Mouse (Mus musculus) CH12.LX (cell line): ENCODE measurements at regions not wholly inside any gene's neighbourhood (a gene's known extent, or its start where the extent isn't known, plus 50 kb on each side); places are given as distances from the start of the nearest gene placed in this dataset.

Experiments used
- DNase-seq: peaks from one replicate; pipeline ENCODE4 v3.0.0-alpha.2; 2013; ENCODE audit errors: extremely low read depth
- H3K27ac ChIP-seq: 2 replicates; pipeline ENCODE4 v1.5.1; 2012; ENCODE audit warnings: low read depth, mild to moderate bottlenecking, control low read depth, moderate library complexity; ENCODE audit not compliant: insufficient read depth
- H3K27me3 ChIP-seq: replicated peaks from 2 replicates; pipeline ENCODE3; 2012; ENCODE audit warnings: inconsistent platforms
- H3K36me3 ChIP-seq, 2 experiments: replicated peaks in 1 of 2; 2 replicates each; pipeline versions ENCODE3 to v1.6.1; 2012; ENCODE audit warnings: inconsistent platforms in 1 of 2, low read length in 1 of 2, mild to moderate bottlenecking in 1 of 2, mixed read lengths in 1 of 2, moderate library complexity in 1 of 2; ENCODE audit not compliant: control insufficient read depth in 1 of 2, insufficient read depth in 1 of 2
- H3K4me1 ChIP-seq, 2 experiments: 2 replicates each; pipeline ENCODE4 v1.6.1; 2012; ENCODE audit warnings: inconsistent platforms in 1 of 2, moderate library complexity in 1 of 2; ENCODE audit not compliant: insufficient read depth in 2 of 2, control insufficient read depth in 1 of 2
- H3K4me2 ChIP-seq: 2 replicates; pipeline ENCODE4 v1.6.1; 2012; ENCODE audit warnings: low read depth, mild to moderate bottlenecking, control low read depth; ENCODE audit not compliant: poor library complexity, insufficient read depth, severe bottlenecking
- H3K4me3 ChIP-seq, 3 experiments: fragments of 150-350 bp in 1 of 3; sonication (generic) in 1 of 3; replicated peaks in 1 of 3; 2 replicates each; pipeline versions ENCODE3 to v1.5.1; 2011 to 2012; ENCODE audit warnings: low read depth in 2 of 3, low read length in 2 of 3, mild to moderate bottlenecking in 2 of 3, moderate library complexity in 2 of 3, control low read depth in 1 of 3, improper control_type of control experiment in 1 of 3, inconsistent platforms in 1 of 3, mixed read lengths in 1 of 3; ENCODE audit not compliant: poor library complexity in 1 of 3
- H3K79me2 ChIP-seq: replicated peaks from 2 replicates; pipeline ENCODE4 v1.6.1; 2012; ENCODE audit warnings: mild to moderate bottlenecking, moderate library complexity; ENCODE audit not compliant: control insufficient read depth, poor library complexity, insufficient read depth, severe bottlenecking; ENCODE audit errors: extremely low read depth
- H3K9ac ChIP-seq: 2 replicates; pipeline ENCODE4 v1.6.1; 2012; ENCODE audit warnings: low read depth, mild to moderate bottlenecking, control low read depth, moderate library complexity; ENCODE audit not compliant: insufficient read depth
- H3K9me3 ChIP-seq: replicated peaks from 2 replicates; pipeline ENCODE3; 2012; ENCODE audit warnings: low read length, inconsistent platforms, mixed read lengths
- BHLHE40 ChIP-seq: IDR thresholded peaks from 2 replicates; pipeline ENCODE4 v1.6.1; 2011; ENCODE audit warnings: mild to moderate bottlenecking, low read depth, low read length, improper control_type of control experiment
- CHD1 ChIP-seq: IDR thresholded peaks from 2 replicates; pipeline ENCODE4 v1.6.1; 2012; ENCODE audit warnings: low read depth, low read length, improper control_type of control experiment, inconsistent platforms
- CTCF ChIP-seq, 2 experiments: IDR thresholded peaks in 1 of 2; conservative IDR thresholded peaks in 1 of 2; 2 replicates each; pipeline ENCODE4 v1.5.1; 2011 to 2012; ENCODE audit warnings: low read depth in 2 of 2, low read length in 2 of 2, improper control_type of control experiment in 1 of 2, inconsistent platforms in 1 of 2, mild to moderate bottlenecking in 1 of 2, moderate library complexity in 1 of 2
- E2F4 ChIP-seq: IDR thresholded peaks from 2 replicates; pipeline ENCODE4 v1.6.1; 2011; ENCODE audit warnings: low read depth, low read length, improper control_type of control experiment; ENCODE audit not compliant: insufficient replicate concordance
- EP300 ChIP-seq: IDR thresholded peaks from 2 replicates; pipeline ENCODE4 v1.6.1; 2011; ENCODE audit warnings: low read length, improper control_type of control experiment
- ETS1 ChIP-seq: conservative IDR thresholded peaks from 2 replicates; pipeline ENCODE4 v1.6.1; 2012; ENCODE audit warnings: low read depth, mild to moderate bottlenecking, inconsistent platforms, low read length, improper control_type of control experiment, moderate library complexity
- IRF4 ChIP-seq: IDR thresholded peaks from 2 replicates; pipeline ENCODE4 v1.6.1; 2014; ENCODE audit warnings: low read depth, mild to moderate bottlenecking, inconsistent platforms, low read length, improper control_type of control experiment
- JUND ChIP-seq: conservative IDR thresholded peaks from 2 replicates; pipeline ENCODE4 v1.6.1; 2011; ENCODE audit warnings: low read depth, low read length, improper control_type of control experiment
- MAX ChIP-seq: IDR thresholded peaks from 2 replicates; pipeline ENCODE4 v1.6.1; 2011; ENCODE audit warnings: low read length, improper control_type of control experiment
- MEF2A ChIP-seq: IDR thresholded peaks from 2 replicates; pipeline ENCODE4 v1.6.1; 2014; ENCODE audit warnings: low read depth, mild to moderate bottlenecking, inconsistent platforms, low read length, improper control_type of control experiment, borderline replicate concordance
- MXI1 ChIP-seq: IDR thresholded peaks from 2 replicates; pipeline ENCODE4 v1.6.1; 2011; ENCODE audit warnings: mild to moderate bottlenecking, low read depth, low read length, improper control_type of control experiment
- NELFE ChIP-seq: IDR thresholded peaks from 2 replicates; pipeline ENCODE4 v1.6.1; 2011; ENCODE audit warnings: low read depth, low read length, improper control_type of control experiment
- RCOR1 ChIP-seq: conservative IDR thresholded peaks from 2 replicates; pipeline ENCODE4 v1.6.1; 2012; ENCODE audit warnings: low read depth, mild to moderate bottlenecking, inconsistent platforms, low read length, improper control_type of control experiment
- SIN3A ChIP-seq: IDR thresholded peaks from 2 replicates; pipeline ENCODE4 v1.6.1; 2012; ENCODE audit warnings: low read length, improper control_type of control experiment, inconsistent platforms
- TBP ChIP-seq: conservative IDR thresholded peaks from 2 replicates; pipeline ENCODE4 v1.6.1; 2011; ENCODE audit warnings: low read depth, low read length, improper control_type of control experiment
- TCF12 ChIP-seq: IDR thresholded peaks from 2 replicates; pipeline ENCODE4 v1.6.1; 2014; ENCODE audit warnings: low read depth, mild to moderate bottlenecking, inconsistent platforms, low read length, improper control_type of control experiment
- UBTF ChIP-seq: IDR thresholded peaks from 2 replicates; pipeline ENCODE4 v1.6.1; 2012; ENCODE audit warnings: low read depth, mild to moderate bottlenecking, inconsistent platforms, low read length, improper control_type of control experiment, moderate library complexity
- USF1 ChIP-seq: IDR thresholded peaks from 2 replicates; pipeline ENCODE4 v1.6.1; 2014; ENCODE audit warnings: low read depth, mild to moderate bottlenecking, inconsistent platforms, low read length, improper control_type of control experiment
- USF2 ChIP-seq: conservative IDR thresholded peaks from 2 replicates; pipeline ENCODE4 v1.6.1; 2011; ENCODE audit warnings: low read depth, low read length, improper control_type of control experiment
- ZMIZ1 ChIP-seq: IDR thresholded peaks from 2 replicates; pipeline ENCODE4 v1.6.1; 2012; ENCODE audit warnings: low read depth, mild to moderate bottlenecking, inconsistent platforms, low read length, improper control_type of control experiment
- dilution Hi-C: fragments of 300-500 bp; cut with MboI; formaldehyde crosslinking; loops from 2 replicates; pipeline ENCODE4 v1.14.3; 2020; ENCODE audit warnings: low sequenced_read_pairs; ENCODE audit not compliant: extremely low pct_unique_long_range_greater_than_20kb, extremely low pct_ligation_motif_present
- in situ Hi-C: fragments of 300-500 bp; cut with MboI; formaldehyde crosslinking; loops from 3 replicates; pipeline ENCODE4 v1.14.3; 2019; ENCODE audit warnings: low sequenced_read_pairs, low pct_ligation_motif_present, low pct_unique_long_range_greater_than_20kb, mixed read lengths

DNA sequence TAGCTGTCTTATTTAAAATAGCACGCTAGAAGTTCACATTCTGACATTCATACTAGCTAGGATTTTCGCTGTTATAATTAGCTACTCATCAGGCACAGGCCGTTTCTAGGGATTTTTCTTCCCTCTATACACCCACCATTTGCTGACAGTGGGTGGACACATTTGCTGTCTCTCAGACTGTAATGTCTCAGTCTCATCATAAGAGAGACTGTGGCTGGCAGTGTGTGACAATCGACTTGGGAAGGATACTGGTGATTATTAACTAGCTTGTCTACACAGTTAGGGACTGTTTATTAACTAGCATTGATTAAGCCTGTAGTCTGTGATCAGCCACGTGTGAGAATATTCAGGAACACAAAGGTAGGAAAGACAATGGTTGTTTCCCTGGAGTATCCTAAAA lies 208.0 kb upstream of the Btbd3 start:
- Histone ChIP-seq H3K4me2 (no peak overlapping the region), H3K79me2 (no peaks in the 10 kb centered on the region), H3K36me3 (no peaks in the 10 kb centered on the region), H3K9ac (no peak overlapping the region), H3K27me3 (no peaks in the 10 kb centered on the region), H3K4me3 (no peak overlapping the region), H3K27ac (no peak overlapping the region), H3K9me3 (peaks cover 45% of the 10 kb centered on the region), H3K4me1 (no peaks in the 10 kb centered on the region)
- dilution Hi-C loops (no loop called here), in situ Hi-C loops (no loop called here)
- TF ChIP-seq MEF2A (no peak), USF1 (no peak), E2F4 (no peak), MXI1 (no peak), BHLHE40 (no peak), IRF4 (no peak), UBTF (no peak)
- DNase-seq: no peak

DNA sequence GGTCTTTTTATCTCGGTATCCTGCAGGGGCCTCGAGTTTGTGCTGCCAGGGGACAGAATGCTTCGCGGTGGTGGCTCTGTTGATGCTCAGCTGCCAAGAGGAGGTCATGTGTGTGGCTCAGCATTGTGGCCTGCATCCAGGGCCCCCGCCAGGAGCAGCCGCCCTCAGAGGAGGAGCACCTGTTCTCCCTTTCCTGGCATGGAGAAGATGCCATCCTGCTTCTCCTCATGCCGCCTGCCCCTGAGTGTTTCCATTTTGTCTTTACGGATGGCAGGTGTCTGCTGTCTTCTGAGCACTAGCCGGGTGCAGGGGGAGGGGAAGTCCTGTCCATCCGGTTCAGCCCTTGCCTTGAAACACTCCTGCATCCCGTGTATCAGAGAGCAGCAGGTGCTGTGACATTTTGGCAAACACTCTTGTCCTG lies 208.6 kb upstream of the Btbd3 start:
- in situ Hi-C loops (no loop called here), dilution Hi-C loops (no loop called here)
- Histone ChIP-seq H3K27me3 (no peaks in the 10 kb centered on the region), H3K27ac (no peak overlapping the region), H3K9me3 (peaks cover 41% of the 10 kb centered on the region), H3K4me2 (no peak overlapping the region), H3K4me3 (no peak overlapping the region), H3K4me1 (no peaks in the 10 kb centered on the region), H3K36me3 (no peaks in the 10 kb centered on the region), H3K79me2 (no peaks in the 10 kb centered on the region), H3K9ac (no peak overlapping the region)
- TF ChIP-seq USF1 (no peak), CHD1 (no peak), UBTF (no peak), TBP (no peak)
- DNase-seq: no peak

- H3K4me1 ChIP-seq: no peaks in the 10 kb centered on the region
- H3K27ac ChIP-seq: no peak overlapping the region
- in situ Hi-C loops: no loop called here
- TF ChIP-seq CTCF (conservative IDR thresholded peaks at IDR 0.05 in 1 of 2, IDR thresholded peaks at IDR 0.05 in 1 of 2; ENCODE audit: low read depth in 2 of 2, low read length in 2 of 2) (no peak), NELFE (no peak), ETS1 (no peak), E2F4 (no peak), SIN3A (no peak), USF2 (no peak), MAX (no peak), ZMIZ1 (no peak), JUND (no peak), TCF12 (no peak), BHLHE40 (no peak), MXI1 (no peak), EP300 (no peak), RCOR1 (no peak)
- H3K9ac ChIP-seq: no peak overlapping the region
- H3K9me3 ChIP-seq: peaks cover 41% of the 10 kb centered on the region
- no peaks in the 10 kb centered on the region for H3K27me3 ChIP-seq
- H3K4me2 ChIP-seq: no peak overlapping the region
- DNase-seq: no peak
- H3K4me3 ChIP-seq: no peak overlapping the region
- dilution Hi-C loops: no loop called here
- H3K36me3 ChIP-seq: no peaks in the 10 kb centered on the region
- H3K79me2 ChIP-seq: no peaks in the 10 kb centered on the region
These were observed 209.0 kb upstream of the Btbd3 start for GRCm38 (mm10) chr2:138047361-138047760.
